Mouse (Mus musculus): Measurements from ENCODE around the gene AC109138.7.

Gene AC109138.7

GRCm38 (mm10) chr19:4193129-4193528, 21.0 kb upstream of the AC109138.7 start:
- no peak for DNase-seq (ENCODE audit: low read depth)

- peak; percentile 44 for DNase-seq (ENCODE audit: low read depth)
Observed at GRCm38 (mm10) chr19:4194021-4194724, 20.0 kb upstream of the AC109138.7 start.

DNA sequence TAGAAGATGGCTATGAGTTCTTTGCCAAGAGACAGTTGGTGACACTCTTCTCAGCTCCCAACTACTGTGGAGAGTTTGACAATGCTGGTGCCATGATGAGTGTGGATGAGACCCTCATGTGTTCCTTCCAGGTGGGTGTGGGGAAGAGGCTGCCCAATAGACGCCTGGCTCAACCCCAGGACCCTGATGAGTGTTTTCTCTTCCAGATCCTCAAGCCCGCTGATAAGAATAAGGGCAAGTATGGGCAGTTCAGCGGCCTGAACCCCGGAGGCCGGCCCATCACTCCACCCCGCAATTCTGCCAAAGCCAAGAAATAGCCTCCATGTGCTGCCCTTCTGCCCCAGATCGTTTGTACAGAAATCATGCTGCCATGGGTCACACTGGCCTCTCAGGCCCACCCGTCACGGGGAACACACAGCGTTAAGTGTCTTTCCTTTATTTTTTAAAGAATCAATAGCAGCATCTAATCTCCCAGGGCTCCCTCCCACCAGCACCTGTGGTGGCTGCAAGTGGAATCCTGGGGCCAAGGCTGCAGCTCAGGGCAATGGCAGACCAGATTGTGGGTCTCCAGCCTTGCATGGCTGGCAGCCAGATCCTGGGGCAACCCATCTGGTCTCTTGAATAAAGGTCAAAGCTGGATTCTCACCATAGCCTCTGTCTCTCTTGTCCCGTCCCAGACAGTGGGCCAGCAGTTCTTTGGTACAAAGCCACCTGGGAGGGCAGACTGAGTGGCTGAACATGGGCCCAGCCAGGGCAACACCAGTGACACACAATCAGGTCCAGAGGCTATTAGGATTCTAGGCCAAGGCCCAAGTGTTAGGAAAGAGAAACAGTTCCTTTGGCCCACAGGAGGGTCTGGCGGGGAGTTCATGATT, 19.1 kb upstream of the AC109138.7 start:
- DNase-seq (ENCODE audit: low read depth): no peak

DNA sequence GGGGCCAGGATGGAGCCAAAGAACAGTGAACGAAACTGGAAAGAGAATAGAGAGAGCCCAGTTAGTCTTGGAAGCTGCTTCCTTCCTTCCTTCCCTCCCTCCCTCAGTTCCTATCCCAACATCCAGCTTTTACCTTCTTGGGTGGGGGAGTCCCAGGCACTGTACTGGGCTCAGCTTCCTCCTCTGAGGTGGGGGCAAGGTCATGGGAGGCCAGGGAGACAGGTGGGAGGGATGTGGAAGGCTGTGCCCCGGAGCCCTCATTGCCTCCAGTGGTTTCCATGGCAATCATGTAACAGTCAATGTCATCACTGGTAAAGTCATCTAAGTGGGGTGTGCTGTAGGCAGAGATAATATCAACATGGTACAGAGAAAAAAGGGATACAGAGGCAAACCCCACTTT, 18.1 kb upstream of the AC109138.7 start:
- DNase-seq (ENCODE audit: low read depth): no peak

DNA sequence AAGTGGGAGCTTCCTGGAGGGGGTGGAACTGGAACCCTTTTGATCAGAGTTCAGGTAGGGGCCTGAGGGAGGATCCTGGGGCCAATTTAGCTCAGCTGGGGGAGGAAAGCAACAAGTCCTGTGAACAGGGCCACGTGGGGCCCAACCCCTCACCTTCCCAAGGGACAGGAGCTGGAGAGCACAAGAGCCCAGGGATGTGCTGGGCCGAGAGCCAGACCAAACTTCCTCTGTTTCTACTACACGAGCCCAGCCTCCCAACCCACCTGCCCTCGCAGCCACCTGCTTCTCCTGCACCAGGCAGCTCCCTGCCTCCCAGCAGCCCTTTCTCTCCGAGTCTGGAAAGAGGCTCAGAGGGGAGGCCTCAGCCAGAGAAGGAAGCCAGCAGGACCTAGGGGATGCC, 17.6 kb upstream of the AC109138.7 start:
- DNase-seq (ENCODE audit: low read depth): no peak

- DNase-seq (ENCODE audit: low read depth): no peak
Observed at GRCm38 (mm10) chr19:4197180-4197579, 17.0 kb upstream of the AC109138.7 start.

DNA sequence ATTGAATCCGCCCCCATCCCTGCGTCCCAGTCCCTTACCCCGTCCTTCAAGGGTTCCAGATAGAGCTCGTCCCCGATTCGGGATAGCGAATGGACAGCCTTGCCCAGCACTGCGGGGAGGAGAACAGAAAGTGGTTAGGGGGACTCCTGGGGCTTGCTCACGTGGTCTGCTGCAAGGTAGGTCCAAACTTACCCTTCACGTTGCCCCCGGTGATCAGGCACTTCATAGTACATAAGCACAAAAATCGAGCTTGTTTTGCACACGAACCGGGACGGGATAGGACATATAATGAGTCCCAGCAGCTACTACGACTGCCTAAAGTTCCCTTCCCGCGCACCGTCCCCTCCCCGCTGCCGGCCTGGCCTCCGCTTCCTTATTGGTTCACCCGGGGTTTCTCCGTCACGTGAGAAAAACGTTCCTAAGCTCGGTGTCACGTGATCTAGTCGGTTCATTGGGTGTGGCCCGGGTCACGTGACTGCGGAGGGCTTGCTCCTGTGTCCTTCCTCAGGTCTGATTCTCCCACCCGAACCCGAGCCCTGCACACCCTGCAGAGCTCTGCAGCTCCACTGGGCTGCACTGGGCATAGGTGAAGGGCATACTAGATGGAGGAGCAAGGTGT, 12.8 kb upstream of the AC109138.7 start, which contains the start of gene Rad9a:
Gene Rad9a (minus strand): TSS at position 372 of the 619 bp plus-strand sequence.
- DNase-seq (ENCODE audit: low read depth): peak; percentile 94

- no peak for DNase-seq (ENCODE audit: low read depth)
Observed at GRCm38 (mm10) chr19:4202149-4202548, 12.0 kb upstream of the AC109138.7 start.

GRCm38 (mm10) chr19:4203148-4203547, 11.0 kb upstream of the AC109138.7 start:
- DNase-seq (ENCODE audit: low read depth): peak; percentile 71

DNA sequence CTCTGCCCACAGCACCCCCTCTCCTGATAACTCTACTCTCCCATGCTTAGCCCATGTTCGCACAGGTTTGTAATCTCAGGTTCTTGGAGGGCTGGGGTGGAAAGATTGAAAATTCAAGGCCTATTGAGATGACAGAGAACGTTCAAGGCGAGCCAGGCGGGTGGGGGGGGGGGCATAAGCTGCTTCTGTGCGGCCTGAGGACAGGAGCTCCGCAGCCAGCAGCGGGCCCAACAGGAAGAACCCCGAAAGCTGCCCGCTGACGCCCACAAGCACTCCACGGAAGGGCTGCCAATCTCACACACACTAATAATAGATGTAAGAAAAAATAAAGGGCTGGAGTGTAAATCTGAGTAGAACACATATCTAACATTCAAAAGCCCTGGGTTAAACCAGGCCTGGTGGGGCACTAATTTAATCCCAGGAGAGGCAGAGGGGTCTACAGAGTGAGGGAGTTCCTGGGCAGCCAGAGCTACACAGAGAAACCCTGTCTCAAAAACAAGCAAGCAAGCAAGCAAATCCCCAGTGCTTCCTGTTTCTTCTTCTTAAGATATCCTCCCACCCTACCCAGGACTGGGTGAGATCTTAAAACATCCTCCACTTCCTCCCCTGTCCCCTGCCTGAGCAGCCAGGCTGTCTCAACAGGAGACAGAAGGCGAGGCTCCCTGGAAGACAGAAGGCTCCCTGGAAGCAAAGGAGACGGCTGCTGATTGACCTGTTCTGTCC, 10.4 kb upstream of the AC109138.7 start:
- DNase-seq (ENCODE audit: low read depth): peak; percentile 76

DNA sequence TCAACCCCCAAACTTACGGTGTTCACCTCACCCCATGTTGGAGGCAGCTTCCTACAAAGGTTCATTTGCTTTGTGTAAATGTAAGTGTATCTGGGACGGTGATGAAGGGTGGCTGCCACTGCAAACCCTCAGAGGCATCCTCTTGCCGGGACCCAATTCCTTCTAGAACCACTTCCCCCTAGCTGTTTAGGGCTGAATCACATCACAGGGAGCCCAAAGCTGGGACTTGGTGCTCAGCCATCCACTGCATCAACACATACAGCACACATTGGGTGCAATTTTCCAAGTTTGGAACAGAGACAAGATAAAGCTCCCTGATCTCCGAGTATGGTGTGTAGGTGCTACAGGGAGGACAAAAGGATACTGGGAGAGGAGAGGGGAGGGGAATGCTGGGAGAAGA, 9.3 kb upstream of the AC109138.7 start:
- DNase-seq (ENCODE audit: low read depth): peak; percentile 63

DNA sequence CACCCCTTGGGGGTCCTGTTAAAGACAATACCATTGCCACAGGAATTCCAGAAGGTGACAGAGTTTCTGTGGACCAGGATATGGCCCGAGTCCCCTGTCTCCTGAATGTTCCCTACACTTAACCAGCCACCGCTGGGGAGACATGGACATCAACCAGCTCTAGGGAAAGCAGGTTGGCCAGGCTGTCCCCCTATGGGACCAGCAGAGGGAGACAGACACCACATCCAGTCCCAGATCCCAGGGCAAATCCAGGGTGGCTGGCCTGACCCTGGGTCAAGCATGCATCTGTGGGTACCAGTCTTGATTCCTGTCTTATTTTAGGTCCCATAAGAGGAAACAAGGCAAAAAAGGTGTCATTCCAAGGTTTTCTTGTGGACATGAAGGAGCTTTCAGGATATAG, 7.2 kb upstream of the AC109138.7 start:
- peak; percentile 79 for DNase-seq (ENCODE audit: low read depth)

DNA sequence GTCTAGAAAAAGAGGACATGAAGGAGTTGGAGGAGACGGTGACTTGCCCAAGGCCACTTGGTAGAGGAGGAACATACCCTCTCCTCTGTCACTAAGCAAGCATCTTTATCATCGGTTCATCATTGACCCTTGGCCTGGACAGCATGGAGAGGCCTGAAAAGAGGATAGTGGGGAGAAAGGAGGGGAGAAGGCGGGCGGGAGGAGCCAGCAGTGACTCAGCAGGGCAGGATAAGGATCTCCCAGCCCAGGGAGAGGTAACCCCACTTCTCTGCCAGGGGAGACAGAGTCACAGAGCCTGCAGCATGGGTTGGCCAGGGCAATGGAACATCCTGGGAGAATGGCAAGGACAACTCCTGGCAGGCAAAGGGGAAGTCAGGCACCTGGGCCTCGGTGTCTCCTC, 5.6 kb upstream of the AC109138.7 start:
- no peak for DNase-seq (ENCODE audit: low read depth)

- DNase-seq (ENCODE audit: low read depth): no peak
Observed at GRCm38 (mm10) chr19:4211891-4212588, 2.1 kb upstream of the AC109138.7 start.

DNA sequence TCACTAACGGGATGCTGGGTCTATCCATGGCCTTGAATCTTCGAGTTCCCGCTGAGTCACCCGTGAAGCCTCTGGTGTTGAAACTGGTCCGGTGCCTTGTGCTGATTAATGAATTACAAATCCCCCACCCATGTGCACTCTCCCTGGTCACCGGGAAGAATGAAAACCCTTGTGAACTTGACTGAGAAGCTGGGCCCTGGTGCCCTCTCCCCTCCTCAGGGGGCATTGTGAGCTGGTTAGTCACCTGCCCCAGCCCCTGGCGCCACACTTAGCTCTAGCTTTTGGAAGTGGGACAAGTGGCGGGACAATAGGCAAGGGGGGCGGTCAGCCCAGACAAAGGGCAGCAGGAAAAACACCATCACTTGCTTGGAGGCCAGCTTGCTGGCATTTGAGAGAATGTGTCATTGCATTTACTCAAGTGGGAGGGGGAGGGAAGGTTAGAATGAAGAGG, 608 bp upstream of the AC109138.7 start:
- no peak for DNase-seq (ENCODE audit: low read depth)

- DNase-seq (ENCODE audit: low read depth): peak; percentile 46
Observed at GRCm38 (mm10) chr19:4214771-4215450, 754 bp downstream of the AC109138.7 start.

GRCm38 (mm10) chr19:4215451-4215840, 1.3 kb downstream of the AC109138.7 start:
- DNase-seq (ENCODE audit: low read depth): peak; percentile 35

DNA sequence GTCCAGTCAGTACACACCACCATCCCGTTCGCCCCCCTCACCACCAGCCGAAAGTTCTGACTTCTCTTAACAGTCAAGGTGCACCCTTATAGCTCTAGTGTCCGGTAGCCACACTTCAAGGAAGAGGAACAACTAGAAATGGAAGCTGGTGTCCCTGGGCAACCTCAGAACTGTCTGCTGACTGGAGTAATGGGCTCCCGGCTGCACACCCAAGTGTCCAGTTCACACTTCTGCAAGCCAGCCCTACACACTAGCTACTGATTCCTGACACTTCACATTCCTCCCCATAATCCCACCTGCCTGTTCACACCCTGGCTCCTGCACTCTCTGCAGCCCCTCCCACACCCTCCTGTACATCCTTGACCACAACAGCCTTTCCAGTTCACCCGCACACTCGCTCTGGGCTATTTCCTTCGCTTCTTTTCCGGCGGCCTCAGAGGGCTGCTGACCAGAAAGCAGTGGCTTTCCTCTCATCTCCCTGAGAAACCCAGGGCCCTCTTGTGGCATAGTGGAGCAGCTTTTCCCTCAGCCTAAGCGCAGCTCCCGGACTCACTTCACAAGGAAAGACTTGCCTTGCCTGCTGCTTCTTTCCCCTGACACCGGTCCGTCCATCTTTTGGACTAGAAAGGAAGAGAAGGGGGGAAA, 2.0 kb downstream of the AC109138.7 start:
- peak; percentile 22 for DNase-seq (ENCODE audit: low read depth)

- no peak for DNase-seq (ENCODE audit: low read depth)
Observed at GRCm38 (mm10) chr19:4217140-4217539, 3.0 kb downstream of the AC109138.7 start.

DNA sequence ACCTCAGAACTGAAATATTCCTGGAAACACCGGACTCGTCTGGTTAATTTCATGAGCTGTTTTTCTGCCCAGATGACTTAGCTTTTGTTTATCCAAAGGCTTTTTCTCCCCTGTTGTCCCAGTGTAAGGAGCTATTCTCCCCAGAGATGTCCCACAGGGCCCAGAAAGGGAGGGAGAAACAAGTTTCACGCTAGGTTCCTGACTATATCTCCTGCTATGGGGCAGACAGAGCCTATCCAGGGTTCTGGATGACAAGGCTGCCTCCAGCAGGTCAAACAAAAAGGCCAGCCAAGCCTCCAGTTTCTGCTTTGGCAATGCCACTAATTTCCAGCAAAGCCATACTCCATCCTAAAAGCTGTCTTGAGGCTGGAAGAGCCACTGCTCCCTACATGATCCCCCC, 3.7 kb downstream of the AC109138.7 start:
- DNase-seq (ENCODE audit: low read depth): no peak

Data from naive thymus-derived CD4-positive, alpha-beta T cell, adult 2 months (primary cell).